Mouse (Mus musculus) forebrain, embryonic 14.5 days (tissue): ENCODE measurements around the gene Sele. TPM values are rescaled to one million over a fixed set of nuclear protein-coding genes. Genes with fewer than 3 reads are reported as not detected.
"Not testable (repeated sequence)": the region's sequence is repeated elsewhere in the genome, so short reads cannot be mapped to it uniquely, and the experiment has no call there.

Experiments
- ATAC-seq: fragments of 200-750 bp; cut with Nextera tagmentation; 2 replicates; pipeline ENCODE4 v1.8.0; 2017; ENCODE audit warnings: mild to moderate bottlenecking, moderate library complexity
- DNase-seq: peaks from one replicate; pipeline ENCODE4 v3.0.0-alpha.2; 2015; ENCODE audit warnings: low spot score
- H3K27ac ChIP-seq: fragments of 300-500 bp; sonication (generic); 2 replicates; pipeline ENCODE4 v1.5.1; 2014; ENCODE audit warnings: low read depth, mild to moderate bottlenecking, control low read depth, low read length, moderate library complexity
- H3K27me3 ChIP-seq: fragments of 300-500 bp; sonication (generic); replicated peaks from 2 replicates; pipeline ENCODE4 v1.6.1; 2014; ENCODE audit warnings: low read length, control low read depth, mixed read lengths; ENCODE audit not compliant: control insufficient read depth, insufficient read depth
- H3K36me3 ChIP-seq: fragments of 300-500 bp; sonication (generic); 2 replicates; pipeline ENCODE4 v1.6.1; 2014; ENCODE audit warnings: low read length, control low read depth; ENCODE audit not compliant: control insufficient read depth, insufficient read depth
- H3K4me1 ChIP-seq: fragments of 300-500 bp; sonication (generic); 2 replicates; pipeline ENCODE4 v1.6.1; 2014; ENCODE audit warnings: antibody characterized with exemption, low read length, control low read depth; ENCODE audit not compliant: control insufficient read depth, insufficient read depth
- H3K4me2 ChIP-seq: fragments of 300-500 bp; sonication (generic); 2 replicates; pipeline ENCODE4 v1.6.1; 2014; ENCODE audit warnings: mild to moderate bottlenecking, control low read depth, low read length
- H3K4me3 ChIP-seq: fragments of 300-500 bp; sonication (generic); 2 replicates; pipeline ENCODE4 v1.5.1; 2014; ENCODE audit warnings: low read depth, low read length, control low read depth
- H3K9ac ChIP-seq: fragments of 300-500 bp; sonication (generic); 2 replicates; pipeline ENCODE4 v1.6.1; 2014; ENCODE audit warnings: mild to moderate bottlenecking, low read length, control low read depth, moderate library complexity
- H3K9me3 ChIP-seq: fragments of 300-500 bp; sonication (generic); replicated peaks from 2 replicates; pipeline ENCODE4 v1.6.1; 2016; ENCODE audit warnings: low read length, control low read depth, mixed read lengths; ENCODE audit not compliant: control insufficient read depth
- WGBS: fragments of 180-500 bp; shearing (Covaris S2); extraction: QIAGEN DNeasy Blood & Tissue Kit; methylation state at CpG from one replicate; pipeline ENCODE4 v1.1.7; 2014; 5-methylcytosine and 5-hydroxymethylcytosine counted together
- polyA plus RNA-seq: library from polyadenylated mRNA; unstranded; fragments of >200 nt; fragmentation: Nextera tagmentation; extraction: Ambion mirVana; gene quantifications from 2 replicates; pipeline ENCODE4 v1.2.1, GENCODE M21; 2014

Gene Sele
- not detected in 2 replicates for polyA plus RNA-seq

GRCm38 (mm10) chr1:164047934-164048333 is at the start of gene Sele:
Gene Sele (plus strand): TSS chr1:164048234.
- Histone ChIP-seq H3K27me3 (no peaks in the 10 kb centered on the region), H3K9ac (no peak within 1 kb of the TSS), H3K9me3 (no peaks in the 10 kb centered on the region), H3K27ac (no peak within 1 kb of the TSS), H3K4me3 (no peak within 1 kb of the TSS), H3K4me1 (no peaks in the 10 kb centered on the region), H3K36me3 (no peaks in the 10 kb centered on the region), H3K4me2 (no peak within 1 kb of the TSS)
- DNase-seq, result no peak
- WGBS, result 86% methylated on average over 5 of the region's 5 CpGs
- no peak for ATAC-seq

- H3K9me3 ChIP-seq, result no peaks in the 10 kb centered on the region
- H3K36me3 ChIP-seq, result no peaks in the 10 kb centered on the region
- H3K4me1 ChIP-seq, result no peaks in the 10 kb centered on the region
- no peak for ATAC-seq
- H3K27me3 ChIP-seq, result no peaks in the 10 kb centered on the region
- no peak overlapping the region for H3K27ac ChIP-seq
- H3K4me3 ChIP-seq, result no peak overlapping the region
- H3K9ac ChIP-seq, result no peak overlapping the region
- no peak for DNase-seq
- 61% methylated on average over 6 of the region's 6 CpGs for WGBS
- no peak overlapping the region for H3K4me2 ChIP-seq
These were observed 46.1 kb upstream of the Sele start for GRCm38 (mm10) chr1:164001831-164002452.

GRCm38 (mm10) chr1:164004311-164004710 is 43.7 kb upstream of the Sele start:
- Histone ChIP-seq H3K9me3 (no peaks in the 10 kb centered on the region), H3K27ac (no peak overlapping the region), H3K4me2 (no peak overlapping the region), H3K9ac (no peak overlapping the region), H3K27me3 (no peaks in the 10 kb centered on the region), H3K36me3 (no peaks in the 10 kb centered on the region), H3K4me3 (no peak overlapping the region), H3K4me1 (no peaks in the 10 kb centered on the region)
- DNase-seq, result no peak
- WGBS, result 85% methylated on average over 3 of the region's 3 CpGs
- ATAC-seq, result no peak

- Histone ChIP-seq H3K36me3 (no peaks in the 10 kb centered on the region), H3K4me2 (no peak overlapping the region), H3K4me1 (no peaks in the 10 kb centered on the region), H3K9me3 (no peaks in the 10 kb centered on the region), H3K9ac (no peak overlapping the region), H3K27ac (no peak overlapping the region), H3K4me3 (no peak overlapping the region), H3K27me3 (no peaks in the 10 kb centered on the region)
- WGBS, result 45% methylated on average over 2 of the region's 2 CpGs
- no peak for ATAC-seq
- DNase-seq, result peak; percentile 29
These were observed 38.8 kb upstream of the Sele start for GRCm38 (mm10) chr1:164009235-164009634.

- ATAC-seq (no peak), DNase-seq (no peak)
- H3K9ac ChIP-seq, result no peak overlapping the region
- no peaks in the 10 kb centered on the region for H3K27me3 ChIP-seq
- no peaks in the 10 kb centered on the region for H3K4me1 ChIP-seq
- no peaks in the 10 kb centered on the region for H3K9me3 ChIP-seq
- no peaks in the 10 kb centered on the region for H3K36me3 ChIP-seq
- H3K27ac ChIP-seq, result no peak overlapping the region
- H3K4me2 ChIP-seq, result no peak overlapping the region
- 76% methylated on average over 1 of the region's 1 CpGs for WGBS
- no peak overlapping the region for H3K4me3 ChIP-seq
These were observed 33.4 kb upstream of the Sele start for GRCm38 (mm10) chr1:164014616-164015015.

GRCm38 (mm10) chr1:164018221-164018896 is 29.7 kb upstream of the Sele start:
- DNase-seq, result no peak
- Histone ChIP-seq H3K36me3 (no peaks in the 10 kb centered on the region), H3K27ac (no peak overlapping the region), H3K9me3 (no peaks in the 10 kb centered on the region), H3K4me1 (no peaks in the 10 kb centered on the region), H3K4me3 (no peak overlapping the region), H3K9ac (no peak overlapping the region), H3K27me3 (no peaks in the 10 kb centered on the region), H3K4me2 (no peak overlapping the region)
- no peak for ATAC-seq
- 91% methylated on average over 16 of the region's 16 CpGs for WGBS

- H3K27me3 ChIP-seq, result no peaks in the 10 kb centered on the region
- WGBS, result 47% methylated on average over 6 of the region's 6 CpGs
- H3K4me3 ChIP-seq, result no peak overlapping the region
- H3K27ac ChIP-seq, result no peak overlapping the region
- no peaks in the 10 kb centered on the region for H3K9me3 ChIP-seq
- DNase-seq (no peak), ATAC-seq (no peak)
- H3K4me2 ChIP-seq, result no peak overlapping the region
- no peak overlapping the region for H3K9ac ChIP-seq
- H3K36me3 ChIP-seq, result no peaks in the 10 kb centered on the region
- no peaks in the 10 kb centered on the region for H3K4me1 ChIP-seq
These were observed 28.2 kb upstream of the Sele start for GRCm38 (mm10) chr1:164019789-164020188.

GRCm38 (mm10) chr1:164020746-164021145 is 27.3 kb upstream of the Sele start:
- not testable (repeated sequence) for ATAC-seq, H3K4me3 ChIP-seq, H3K27ac ChIP-seq, H3K9me3 ChIP-seq, H3K4me2 ChIP-seq, DNase-seq, H3K36me3 ChIP-seq, H3K27me3 ChIP-seq, H3K9ac ChIP-seq, H3K4me1 ChIP-seq
- WGBS, result 82% methylated on average over 3 of the region's 3 CpGs

GRCm38 (mm10) chr1:164022106-164022505 is 25.9 kb upstream of the Sele start:
- H3K9me3 ChIP-seq, H3K4me3 ChIP-seq, H3K27me3 ChIP-seq, H3K27ac ChIP-seq, ATAC-seq, H3K36me3 ChIP-seq, H3K4me1 ChIP-seq, DNase-seq, H3K9ac ChIP-seq, H3K4me2 ChIP-seq: not testable (repeated sequence)
- WGBS, result 84% methylated on average over 5 of the region's 5 CpGs
